Mouse (Mus musculus) liver, adult 2 months (tissue): ENCODE results near the gene Rab14.

Experiments used
- CTCF ChIP-seq: fragments of 200-500 bp; IDR thresholded peaks from 2 replicates; pipeline ENCODE4 v1.5.1; 2011; ENCODE audit warnings: low read depth, low read length, control low read depth
- POLR2A ChIP-seq: fragments of 200-500 bp; IDR thresholded peaks from 2 replicates; pipeline ENCODE4 v1.6.1; 2011; ENCODE audit warnings: low read length, control low read depth; ENCODE audit not compliant: insufficient read depth; ENCODE audit errors: extremely low read depth

- TF ChIP-seq CTCF = no peak
- no peak for TF ChIP-seq POLR2A
Measured at GRCm38 (mm10) chr2:35153844-35154554, 46.9 kb downstream of the Rab14 start.
